Mouse (Mus musculus) ES-Bruce4 (cell line): ENCODE measurements at regions not wholly inside any gene's neighbourhood (a gene's known extent, or its start where the extent isn't known, plus 50 kb on each side); places are given as distances from the start of the nearest gene placed in this dataset.

ENCODE experiments used
- CTCF ChIP-seq: IDR thresholded peaks from one replicate; pipeline ENCODE4 v1.8.1; 2011; ENCODE audit warnings: low read depth, low read length
- EP300 ChIP-seq: IDR thresholded peaks from 2 replicates; pipeline ENCODE4 v1.6.1; 2011; ENCODE audit warnings: low read depth, low read length; ENCODE audit not compliant: insufficient read depth
- POLR2A ChIP-seq: IDR thresholded peaks from one replicate; pipeline ENCODE4 v1.8.1; 2011; ENCODE audit warnings: low read length; ENCODE audit not compliant: insufficient read depth

GRCm38 (mm10) chr3:147285496-147285895, 433.3 kb downstream of the Ttll7 start:
- no peak for TF ChIP-seq CTCF
- no peak for TF ChIP-seq EP300
- TF ChIP-seq POLR2A: no peak
